Mouse (Mus musculus) megakaryocyte-erythroid progenitor cell, adult 5-6 weeks (primary cell): ENCODE measurements around the gene Exoc2. TPM values are rescaled to one million over a fixed set of nuclear protein-coding genes. Genes with fewer than 3 reads are reported as not detected.

Experiments
- ATAC-seq: replicated peaks from 2 replicates; pipeline ENCODE4 v1.8.0; 2016; ENCODE audit warnings: mild to moderate bottlenecking, inconsistent platforms; ENCODE audit not compliant: severe bottlenecking, poor library complexity, low FRiP score, low TSS enrichment
- total RNA-seq, 2 experiments: library from RNA; stranded (forward) in 1 of 2; stranded (reverse) in 1 of 2; fragments of 200-1000, 215-1000 nt in 1 of 2; fragments of >200 nt in 1 of 2; fragmentation: Nextera tagmentation in 1 of 2; gene quantifications; 2 replicates each; pipeline ENCODE4 v1.2.3; 2014 to 2017

Gene Exoc2
- total RNA-seq, 2 experiments from 2014 or later, result 24.5 to 28.3 TPM

- ATAC-seq, result no peak
These were observed 183.9 kb downstream of the Exoc2 start for GRCm38 (mm10) chr13:30790016-30790415.

DNA sequence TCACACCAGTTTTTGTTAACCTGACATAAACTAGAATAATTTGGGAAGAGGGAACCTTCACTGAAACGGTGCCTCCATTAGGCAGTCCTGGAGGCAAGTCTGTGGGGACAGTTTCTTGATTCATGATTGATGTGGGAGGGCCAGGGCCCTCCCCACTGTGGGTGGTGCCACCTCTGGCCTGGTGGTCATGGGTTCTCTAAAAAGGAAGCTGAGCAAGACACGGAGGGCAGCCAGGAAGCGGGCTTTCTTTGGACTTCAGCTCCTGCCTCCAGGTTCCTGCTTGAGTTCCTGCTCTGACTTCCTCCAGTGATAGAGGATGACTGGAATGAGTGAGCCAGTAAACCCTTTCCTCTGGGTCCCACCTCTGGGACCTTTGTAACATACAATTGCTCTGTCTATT, 185.5 kb downstream of the Exoc2 start:
- ATAC-seq, result no peak

GRCm38 (mm10) chr13:30787960-30788359, 185.9 kb downstream of the Exoc2 start:
- no peak for ATAC-seq

GRCm38 (mm10) chr13:30787556-30787955, 186.3 kb downstream of the Exoc2 start:
- ATAC-seq, result no peak

- no peak for ATAC-seq
These were observed 186.9 kb downstream of the Exoc2 start for GRCm38 (mm10) chr13:30787036-30787320.

GRCm38 (mm10) chr13:30786235-30787035, 187.5 kb downstream of the Exoc2 start:
- no peak for ATAC-seq

GRCm38 (mm10) chr13:30785423-30786040, 188.4 kb downstream of the Exoc2 start:
- ATAC-seq, result no peak

DNA sequence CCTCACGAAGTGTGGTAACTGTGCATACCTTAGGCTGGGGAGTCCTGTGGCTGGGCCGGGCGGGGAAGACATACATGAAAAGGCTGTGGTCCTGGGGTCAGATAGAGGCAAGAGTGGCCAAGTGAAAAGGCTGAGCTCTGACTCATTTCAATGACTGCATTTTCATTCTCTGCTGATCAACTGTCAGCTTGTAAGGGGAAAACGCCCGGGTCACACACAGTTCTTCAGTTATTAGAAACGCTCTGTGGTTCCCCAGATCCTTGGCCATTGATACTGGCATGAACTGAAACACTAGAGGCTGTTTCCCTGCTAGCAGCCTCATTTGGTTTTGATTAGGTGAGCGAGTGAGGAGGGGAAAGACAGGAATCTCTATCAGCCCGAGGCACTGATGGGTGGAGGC, 191.5 kb downstream of the Exoc2 start:
- no peak for ATAC-seq

DNA sequence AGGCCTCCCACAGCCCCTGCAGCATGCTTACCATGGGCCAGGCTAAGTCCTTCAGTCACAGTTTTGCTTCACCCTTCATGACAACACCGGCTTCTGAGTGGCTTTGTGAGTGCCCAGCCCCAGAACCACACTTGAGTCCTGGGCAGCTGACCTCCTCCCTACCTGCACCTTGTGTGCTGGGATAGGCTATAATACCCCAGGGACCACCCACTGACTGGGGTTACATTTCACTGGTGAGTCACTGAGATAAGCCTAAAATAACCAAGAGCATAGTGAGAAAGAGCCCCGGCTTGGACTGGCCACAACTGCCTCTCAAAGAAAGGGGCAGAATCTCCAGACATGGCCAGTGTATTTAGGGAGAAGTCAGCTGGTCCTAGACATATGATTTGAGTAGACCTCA, 192.0 kb downstream of the Exoc2 start:
- ATAC-seq, result no peak

- no peak for ATAC-seq
These were observed 196.2 kb downstream of the Exoc2 start for GRCm38 (mm10) chr13:30777678-30778179.

DNA sequence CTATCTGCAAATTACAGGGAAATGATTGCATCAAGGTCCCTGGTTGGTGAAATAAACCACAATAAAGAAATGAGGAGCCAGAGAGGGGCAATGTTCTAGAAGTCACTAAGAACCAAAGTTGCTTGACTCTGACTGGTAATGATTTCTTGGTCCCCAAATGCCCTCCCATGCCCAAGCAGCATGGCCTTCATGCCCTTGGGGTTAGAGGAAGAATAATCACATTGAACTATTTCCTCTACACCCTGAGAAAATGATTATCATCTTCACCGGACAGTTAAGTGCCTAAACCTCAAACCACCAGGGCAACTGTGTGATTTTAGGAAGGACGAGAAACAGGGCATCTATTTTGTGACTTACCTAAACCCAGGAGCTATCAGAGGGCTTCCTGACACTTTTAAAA, 197.9 kb downstream of the Exoc2 start:
- no peak for ATAC-seq

- no peak for ATAC-seq
These were observed 206.3 kb downstream of the Exoc2 start for GRCm38 (mm10) chr13:30767477-30768127.

- ATAC-seq, result no peak
These were observed 207.0 kb downstream of the Exoc2 start for GRCm38 (mm10) chr13:30766636-30767476.

GRCm38 (mm10) chr13:30765906-30766305, 208.0 kb downstream of the Exoc2 start:
- ATAC-seq, result no peak

GRCm38 (mm10) chr13:30764014-30764740, 209.7 kb downstream of the Exoc2 start:
- no peak for ATAC-seq
